Mouse (Mus musculus) layer of hippocampus, postnatal 14 days (tissue): ENCODE data around the gene Hbp1. TPM values are rescaled to one million over a fixed set of nuclear protein-coding genes. Genes with fewer than 3 reads are reported as not detected.

Source experiments
- DNase-seq, 2 experiments: peaks; one replicate each; pipeline ENCODE4 v3.0.0; 2021 to 2022; ENCODE audit warnings: low spot score in 2 of 2, mixed read lengths in 1 of 2
- total RNA-seq, 2 experiments: library from RNA; stranded (reverse); gene quantifications; 2 replicates each; pipeline ENCODE4 v1.2.3; 2021

The Hbp1 gene
- total RNA-seq, 2 experiments from 2014 or later: 24.9 to 29.7 TPM

- no peak for DNase-seq
These were observed 37.3 kb downstream of the Hbp1 start for GRCm38 (mm10) chr12:31912966-31913551.

DNA sequence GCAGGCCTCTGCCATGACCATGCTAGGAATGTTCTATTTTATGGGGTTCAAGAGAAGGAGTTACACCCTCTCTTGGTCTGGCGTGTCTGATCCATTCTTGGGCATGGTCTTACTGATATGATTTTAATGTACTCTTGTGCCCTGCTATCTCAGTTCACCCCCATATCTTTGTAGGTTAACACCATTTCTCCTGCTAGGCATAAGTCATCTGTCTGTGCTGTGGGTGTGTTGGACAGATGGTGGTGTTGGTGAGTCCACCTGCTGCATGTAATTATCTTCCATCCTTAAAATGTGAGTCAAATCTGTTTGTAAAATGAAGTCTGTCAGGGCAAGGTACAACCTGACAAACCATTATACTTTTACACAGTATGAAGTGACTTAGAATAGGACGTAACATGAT, 42.9 kb downstream of the Hbp1 start:
- DNase-seq: no peak

DNA sequence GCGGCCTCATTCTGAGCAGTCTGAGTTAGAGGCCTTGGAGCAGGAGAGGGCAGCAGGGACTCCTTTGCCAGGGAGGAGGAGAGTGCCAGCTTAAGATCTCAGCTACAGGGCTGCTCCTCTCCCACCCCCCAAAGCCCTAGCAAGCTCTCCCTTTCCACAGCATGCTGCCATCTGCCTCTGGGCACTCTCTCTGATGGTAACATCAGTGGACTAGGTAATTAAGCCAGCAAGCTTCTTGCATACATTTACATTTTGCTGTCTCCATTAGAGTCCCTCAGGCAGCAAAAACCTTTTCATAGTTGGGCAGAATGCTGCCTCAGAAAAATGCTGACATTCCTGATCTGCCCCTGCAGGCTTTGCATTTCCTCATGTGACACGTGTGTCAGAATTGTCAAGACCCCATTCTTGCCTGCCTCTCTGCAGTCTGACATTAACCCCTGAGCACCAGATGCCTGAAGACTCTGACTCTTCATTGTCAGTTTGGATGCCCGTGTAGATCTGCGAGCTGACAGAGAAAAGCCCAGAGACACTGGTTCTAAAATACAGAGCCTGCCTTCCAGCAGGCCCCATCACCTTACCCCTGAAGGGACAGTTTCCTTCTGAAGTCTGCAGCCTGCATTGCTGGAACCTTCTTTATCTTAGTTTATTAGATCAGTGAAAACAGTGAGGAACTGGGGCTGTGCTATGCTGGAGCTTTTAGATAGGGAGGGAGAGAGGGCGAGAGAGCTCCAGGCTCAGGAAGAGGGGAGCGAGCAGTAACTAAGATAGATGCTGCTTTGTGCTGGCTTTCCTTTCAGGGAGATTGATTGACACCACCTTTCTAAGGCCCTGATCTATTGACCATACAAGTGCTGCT, 44.4 kb downstream of the Hbp1 start:
- peak in 1 of 2 experiments; percentile 53 for DNase-seq

- no peak for DNase-seq
These were observed 49.9 kb downstream of the Hbp1 start for GRCm38 (mm10) chr12:31900391-31900914.

- DNase-seq: no peak
These were observed 52.9 kb downstream of the Hbp1 start for GRCm38 (mm10) chr12:31897456-31897855.

GRCm38 (mm10) chr12:31896986-31897385, 53.3 kb downstream of the Hbp1 start:
- no peak for DNase-seq

- no peak for DNase-seq
These were observed 54.0 kb downstream of the Hbp1 start for GRCm38 (mm10) chr12:31896295-31896694.

DNA sequence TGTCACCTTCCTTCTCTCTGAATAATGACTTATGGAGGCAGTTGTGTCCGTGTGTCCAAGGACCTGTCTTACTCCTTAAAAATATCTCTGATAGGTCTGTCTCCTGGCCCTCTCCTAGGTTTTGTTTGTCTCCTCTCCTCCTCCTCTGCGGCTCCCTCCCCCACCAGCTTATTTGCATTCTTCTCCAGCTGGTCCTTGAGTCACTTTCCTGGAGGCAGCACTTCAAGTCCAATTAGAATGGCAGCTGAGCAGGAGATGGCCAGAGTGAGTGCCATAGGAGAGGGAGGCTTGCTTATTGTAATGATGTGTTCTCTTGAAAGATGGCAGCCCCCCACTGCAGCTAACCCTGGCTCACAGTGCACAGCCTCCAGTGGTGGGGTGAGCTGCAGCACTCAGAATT, 54.4 kb downstream of the Hbp1 start:
- peak; percentile 45 to 59 for DNase-seq

DNA sequence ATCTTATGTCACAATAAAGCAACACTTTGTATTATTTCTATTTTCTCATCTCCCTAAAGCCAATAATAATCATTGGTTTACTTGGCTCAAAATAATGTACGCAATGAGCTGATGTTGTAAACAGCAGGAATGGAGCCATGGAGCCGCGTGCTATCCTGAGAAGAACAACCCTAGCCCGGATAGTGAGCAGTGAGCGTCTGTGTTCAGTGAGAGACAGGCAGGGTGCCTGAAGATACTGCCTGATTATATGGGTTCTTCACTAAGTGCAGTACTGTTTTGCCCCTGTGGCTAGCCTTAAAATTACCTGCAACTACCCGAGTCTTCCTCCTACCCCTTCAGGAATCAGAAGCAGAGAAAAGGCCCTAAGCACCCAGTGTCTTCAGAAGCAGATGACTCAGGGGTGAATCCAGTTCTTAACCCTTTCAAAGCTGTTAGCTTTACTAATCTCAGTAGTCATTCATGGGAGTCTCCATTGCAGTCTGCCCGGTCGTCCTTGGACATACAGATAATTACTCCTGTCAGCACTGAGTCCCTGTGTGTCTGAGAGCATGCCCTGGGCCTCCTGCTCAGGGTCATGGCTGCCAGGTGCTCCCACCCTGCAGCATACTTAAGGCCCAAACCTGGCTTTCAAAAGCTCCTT, 55.1 kb downstream of the Hbp1 start:
- no peak for DNase-seq

DNA sequence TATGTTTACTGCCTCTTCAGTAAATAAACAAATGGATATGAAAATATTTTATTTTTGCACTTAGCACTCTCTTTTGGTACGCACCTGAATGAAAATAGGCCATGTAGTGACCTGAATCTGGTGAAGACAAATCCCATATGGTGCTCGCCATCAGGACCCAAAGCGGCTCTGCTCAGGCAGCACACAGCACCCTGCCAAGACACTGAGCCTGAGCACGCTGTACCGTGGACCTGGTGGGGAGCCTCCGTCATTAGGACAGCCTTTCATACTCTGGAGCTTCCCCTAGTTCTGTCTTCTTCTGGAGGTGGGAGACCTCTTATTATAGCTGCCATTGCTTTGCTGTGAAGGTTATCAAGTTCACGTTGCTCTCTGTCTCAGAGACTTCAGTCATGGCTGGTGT, 57.6 kb downstream of the Hbp1 start:
- no peak for DNase-seq

DNA sequence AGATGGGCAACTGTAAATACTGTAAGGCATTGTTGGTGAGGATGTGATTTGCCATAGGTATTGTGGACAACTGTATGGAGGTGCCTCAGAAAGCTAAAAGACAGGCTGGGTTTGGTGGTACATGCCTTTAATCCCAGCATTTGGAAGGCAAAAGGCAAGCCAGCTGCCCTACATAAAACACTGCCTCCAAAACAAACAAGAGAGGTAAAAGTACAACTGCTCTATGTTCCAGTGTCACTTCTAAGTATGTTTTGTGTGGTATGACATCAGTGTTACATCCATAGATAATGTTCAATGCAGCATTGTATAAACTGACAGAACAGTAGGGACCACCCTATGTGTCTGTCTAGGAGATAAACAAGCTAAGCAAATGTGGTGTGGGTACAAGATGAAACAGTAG, 58.3 kb downstream of the Hbp1 start:
- no peak for DNase-seq

- DNase-seq: no peak
These were observed 59.6 kb downstream of the Hbp1 start for GRCm38 (mm10) chr12:31890685-31891084.

DNA sequence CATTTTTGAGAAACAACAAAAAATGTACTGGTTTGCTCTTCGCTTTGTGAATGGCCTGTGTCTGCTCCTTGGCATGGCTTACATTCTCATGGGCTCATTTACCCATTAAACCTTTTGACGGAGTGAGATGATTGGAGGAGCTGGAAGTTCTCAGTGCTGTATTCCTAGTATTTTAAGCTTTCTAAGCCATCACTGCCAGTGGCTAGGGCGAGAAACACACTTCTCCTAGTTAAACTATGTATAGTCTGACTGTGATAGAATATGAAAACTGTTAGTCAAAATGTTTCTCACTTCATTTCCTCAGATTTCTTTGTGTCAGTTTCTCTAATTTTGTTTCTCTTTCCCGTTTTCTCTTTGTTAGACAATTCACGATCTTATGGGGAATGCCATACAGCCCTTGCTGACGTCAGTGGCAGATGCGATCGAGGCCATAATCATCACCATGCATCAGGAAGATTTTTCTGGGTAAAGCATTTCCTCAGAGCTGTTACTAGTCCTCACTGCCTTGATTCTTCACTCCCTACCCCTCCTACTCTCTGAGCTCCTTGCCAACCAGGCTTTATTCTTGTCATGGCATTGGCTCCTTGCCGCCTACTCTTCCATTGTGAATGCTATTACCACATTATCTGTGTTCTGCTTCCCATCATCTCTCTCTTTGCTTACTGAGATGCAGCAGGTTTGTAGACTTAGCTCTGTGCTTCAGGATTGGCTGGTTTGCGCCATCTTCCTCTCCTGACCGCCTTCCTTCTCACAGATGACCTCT, 64.3 kb downstream of the Hbp1 start:
- no peak for DNase-seq

GRCm38 (mm10) chr12:31885084-31885483, 65.3 kb downstream of the Hbp1 start:
- DNase-seq: no peak

GRCm38 (mm10) chr12:31884365-31884764, 66.0 kb downstream of the Hbp1 start:
- DNase-seq: no peak

DNA sequence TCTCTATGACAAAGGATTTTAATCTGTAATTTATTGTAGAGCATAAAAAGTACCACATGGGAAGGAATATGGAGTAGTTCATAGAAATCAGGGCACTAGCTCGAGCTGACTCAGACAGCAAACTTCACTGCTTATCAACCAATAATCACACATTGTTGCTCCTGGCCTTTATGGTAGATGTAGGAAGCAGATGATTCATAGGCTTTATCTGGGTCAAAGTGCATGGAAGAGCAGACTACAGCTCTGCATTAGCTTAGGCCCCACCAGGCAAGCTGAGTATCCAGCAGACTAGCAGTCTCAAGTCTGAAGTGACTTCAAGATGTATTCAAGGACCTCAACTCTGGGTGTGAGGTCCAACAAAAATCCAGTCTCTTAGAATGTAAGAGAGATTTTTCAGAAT, 67.6 kb downstream of the Hbp1 start:
- no peak for DNase-seq

GRCm38 (mm10) chr12:31876775-31877174, 73.6 kb downstream of the Hbp1 start:
- no peak for DNase-seq
